Mouse (Mus musculus): ENCODE data around the gene Dus2. TPM values are rescaled to one million over a fixed set of nuclear protein-coding genes. Genes with fewer than 3 reads are reported as not detected.

The Dus2 gene
- total and polyA plus RNA-seq, 2 experiments from 2014 or later: 16.3 to 21.3 TPM

- no peak for TF ChIP-seq CTCF (IDR thresholded peaks at IDR 0.05)
- no peak for ATAC-seq (ENCODE audit: low FRiP score)
- 99% methylated on average over 2 of the region's 2 CpGs for WGBS
These were observed 75.6 kb downstream of the Dus2 start for GRCm38 (mm10) chr8:106066721-106067120.

GRCm38 (mm10) chr8:106069565-106069964, 78.4 kb downstream of the Dus2 start:
- ATAC-seq (ENCODE audit: low FRiP score) (no peak), DNase-seq (ENCODE audit: low spot score) (no peak)
- Histone ChIP-seq H3K36me3 (ENCODE audit: insufficient read depth, low read length) (no peaks in the 10 kb centered on the region), H3K27me3 (ENCODE audit: insufficient read depth, low read length) (no peaks in the 10 kb centered on the region), H3K9ac (replicated peaks; ENCODE audit: low read length, poor library complexity, severe bottlenecking) (no peak overlapping the region), H3K4me1 (ENCODE audit: insufficient read depth, low read length) (no peaks in the 10 kb centered on the region), H3K9me3 (ENCODE audit: low read length) (no peaks in the 10 kb centered on the region), H3K4me3 (ENCODE audit: low read depth, low read length) (no peak overlapping the region), H3K27ac (ENCODE audit: low read depth, low read length) (no peak overlapping the region), H3K4me2 (ENCODE audit: low read depth, low read length, poor library complexity, severe bottlenecking) (no peak overlapping the region)
- no peak for TF ChIP-seq CTCF (IDR thresholded peaks at IDR 0.05)
- 52% methylated on average over 1 of the region's 1 CpGs for WGBS

More at GRCm38 (mm10) chr8:106066721-106067120, 75.6 kb downstream of the Dus2 start:
- Histone ChIP-seq H3K27ac (ENCODE audit: low read depth, low read length) (no peak overlapping the region), H3K4me1 (ENCODE audit: insufficient read depth, low read length) (no peaks in the 10 kb centered on the region), H3K4me2 (ENCODE audit: low read depth, low read length, poor library complexity, severe bottlenecking) (no peak overlapping the region), H3K4me3 (ENCODE audit: low read depth, low read length) (no peak overlapping the region), H3K9me3 (ENCODE audit: low read length) (no peaks in the 10 kb centered on the region), H3K27me3 (ENCODE audit: insufficient read depth, low read length) (no peaks in the 10 kb centered on the region), H3K9ac (replicated peaks; ENCODE audit: low read length, poor library complexity, severe bottlenecking) (no peak overlapping the region), H3K36me3 (ENCODE audit: insufficient read depth, low read length) (no peaks in the 10 kb centered on the region)
- DNase-seq (ENCODE audit: low spot score): no peak

- DNase-seq (ENCODE audit: low spot score): no peak
- Histone ChIP-seq H3K27me3 (ENCODE audit: insufficient read depth, low read length) (no peaks in the 10 kb centered on the region), H3K36me3 (ENCODE audit: insufficient read depth, low read length) (no peaks in the 10 kb centered on the region), H3K9ac (replicated peaks; ENCODE audit: low read length, poor library complexity, severe bottlenecking) (no peak overlapping the region), H3K9me3 (ENCODE audit: low read length) (no peaks in the 10 kb centered on the region), H3K4me2 (ENCODE audit: low read depth, low read length, poor library complexity, severe bottlenecking) (no peak overlapping the region), H3K27ac (ENCODE audit: low read depth, low read length) (no peak overlapping the region), H3K4me1 (ENCODE audit: insufficient read depth, low read length) (no peaks in the 10 kb centered on the region), H3K4me3 (ENCODE audit: low read depth, low read length) (no peak overlapping the region)
- TF ChIP-seq CTCF (IDR thresholded peaks at IDR 0.05): no peak
- no peak for ATAC-seq (ENCODE audit: low FRiP score)
These were observed 81.0 kb downstream of the Dus2 start for GRCm38 (mm10) chr8:106072113-106072512.

- Histone ChIP-seq H3K27me3 (ENCODE audit: insufficient read depth, low read length) (no peaks in the 10 kb centered on the region), H3K4me1 (ENCODE audit: insufficient read depth, low read length) (no peaks in the 10 kb centered on the region), H3K27ac (ENCODE audit: low read depth, low read length) (no peak overlapping the region), H3K4me2 (ENCODE audit: low read depth, low read length, poor library complexity, severe bottlenecking) (no peak overlapping the region), H3K4me3 (ENCODE audit: low read depth, low read length) (no peak overlapping the region), H3K9me3 (ENCODE audit: low read length) (no peaks in the 10 kb centered on the region), H3K9ac (replicated peaks; ENCODE audit: low read length, poor library complexity, severe bottlenecking) (no peak overlapping the region), H3K36me3 (ENCODE audit: insufficient read depth, low read length) (0 out of 2 replicates have a peak, but pooled peaks cover 5% of the 10 kb centered on the region)
- DNase-seq (ENCODE audit: low spot score) (no peak), ATAC-seq (ENCODE audit: low FRiP score) (no peak)
- no peak for TF ChIP-seq CTCF (IDR thresholded peaks at IDR 0.05)
These were observed 83.1 kb downstream of the Dus2 start for GRCm38 (mm10) chr8:106074236-106074635.

- H3K27ac ChIP-seq (ENCODE audit: low read depth, low read length): no peak overlapping the region
- 100% methylated on average over 1 of the region's 1 CpGs for WGBS
These were observed 83.5 kb downstream of the Dus2 start for GRCm38 (mm10) chr8:106074659-106075058.

GRCm38 (mm10) chr8:106075161-106075862, 84.2 kb downstream of the Dus2 start:
- no peaks in the 10 kb centered on the region for H3K27me3 ChIP-seq (ENCODE audit: insufficient read depth, low read length)
- no peaks in the 10 kb centered on the region for H3K9me3 ChIP-seq (ENCODE audit: low read length)
- TF ChIP-seq CTCF (IDR thresholded peaks at IDR 0.05): peak; percentile 61
- H3K27ac ChIP-seq (ENCODE audit: low read depth, low read length): no peak overlapping the region
- no peak overlapping the region for H3K4me2 ChIP-seq (ENCODE audit: low read depth, low read length, poor library complexity, severe bottlenecking)
- H3K4me1 ChIP-seq (ENCODE audit: insufficient read depth, low read length): no peaks in the 10 kb centered on the region
- H3K4me3 ChIP-seq (ENCODE audit: low read depth, low read length): no peak overlapping the region
- ATAC-seq (ENCODE audit: low FRiP score) (no peak), DNase-seq (ENCODE audit: low spot score) (peak; percentile 43)
- 81% methylated on average over 9 of the region's 9 CpGs for WGBS
- H3K9ac ChIP-seq (replicated peaks; ENCODE audit: low read length, poor library complexity, severe bottlenecking): no peak overlapping the region
- H3K36me3 ChIP-seq (ENCODE audit: insufficient read depth, low read length): 0 out of 2 replicates have a peak, but pooled peaks cover 5% of the 10 kb centered on the region

More at GRCm38 (mm10) chr8:106074659-106075058, 83.5 kb downstream of the Dus2 start:
- TF ChIP-seq CTCF (IDR thresholded peaks at IDR 0.05): no peak
- no peaks in the 10 kb centered on the region for H3K4me1 ChIP-seq (ENCODE audit: insufficient read depth, low read length)
- H3K36me3 ChIP-seq (ENCODE audit: insufficient read depth, low read length): 0 out of 2 replicates have a peak, but pooled peaks cover 5% of the 10 kb centered on the region
- no peak overlapping the region for H3K4me3 ChIP-seq (ENCODE audit: low read depth, low read length)
- no peak for ATAC-seq (ENCODE audit: low FRiP score)
- no peak overlapping the region for H3K9ac ChIP-seq (replicated peaks; ENCODE audit: low read length, poor library complexity, severe bottlenecking)
- no peaks in the 10 kb centered on the region for H3K9me3 ChIP-seq (ENCODE audit: low read length)
- no peaks in the 10 kb centered on the region for H3K27me3 ChIP-seq (ENCODE audit: insufficient read depth, low read length)
- DNase-seq (ENCODE audit: low spot score): no peak
- no peak overlapping the region for H3K4me2 ChIP-seq (ENCODE audit: low read depth, low read length, poor library complexity, severe bottlenecking)

Data from midbrain, postnatal 0 days (tissue).